In the genomic region with DNA sequence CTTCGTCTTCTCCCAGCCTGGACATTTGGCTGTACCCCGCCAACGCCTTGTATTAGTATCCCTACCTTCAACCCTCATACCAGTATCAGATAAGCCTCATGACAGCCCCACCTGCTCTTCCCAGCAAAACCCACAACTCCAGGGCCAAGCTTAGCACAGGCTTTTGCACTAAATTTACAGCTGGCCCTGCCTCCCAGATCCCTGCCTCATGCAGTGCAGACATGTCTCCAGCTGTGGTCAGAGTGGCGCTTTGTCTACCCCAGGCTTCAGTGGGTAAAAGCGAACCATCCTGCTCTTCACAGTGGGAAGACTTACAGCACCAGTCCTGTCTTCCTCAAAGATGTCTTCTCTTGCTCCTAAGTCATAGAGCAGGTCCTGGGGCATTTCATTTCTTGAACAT, we compare ENCODE assay signal across 21 mouse cellular contexts. TPM values are rescaled to one million over a fixed set of nuclear protein-coding genes. Genes with fewer than 3 reads are reported as not detected.
A peak's percentile ranks its signal among the peaks of the same experiment; 100 is the strongest.
DNase-seq lines count a peak whose midpoint lies in the region; ATAC-seq and TF ChIP-seq lines count a peak whose summit lies in the region.
"Had no signal": no experiment of that assay in that cellular context is flagged by ENCODE, and none has a peak within 500 bp of the region (broad histone marks: within the 10 kb centered on the region; RNA-seq: fewer than 3 reads in every experiment).

No protein-coding gene starts in this region.

- H3K36me3 ChIP-seq in heart, adult 2 months (ENCODE audit: control insufficient read depth, insufficient read depth, low read length), result no peaks in the 10 kb centered on the region
- peaks cover 73% of the 10 kb centered on the region for H3K36me3 ChIP-seq in heart, embryonic 12.5 days

- no peaks in the 10 kb centered on the region for H3K79me2 ChIP-seq in heart, adult 2 months (replicated peaks; ENCODE audit: control insufficient read depth, insufficient read depth, low read length)

- H3K4me2 ChIP-seq in heart, embryonic 12.5 days, result no peak overlapping the region
- H3K4me2 ChIP-seq: embryonic facial prominence, embryonic 13.5 days; embryonic facial prominence, embryonic 15.5 days; forebrain, embryonic 12.5 days had no signal

- no peak for TF ChIP-seq CTCF in heart, adult 2 months (IDR thresholded peaks at IDR 0.05)

- no peak overlapping the region for H3K4me3 ChIP-seq in heart, adult 2 months
- H3K4me3 ChIP-seq in heart, embryonic 12.5 days, result no peak overlapping the region
- H3K4me3 ChIP-seq: embryonic facial prominence, embryonic 13.5 days; embryonic facial prominence, embryonic 15.5 days; erythroblast, embryonic 14.5 days; forebrain, embryonic 10.5 days; forebrain, embryonic 12.5 days had no signal

- H3K9ac ChIP-seq in heart, adult 2 months (ENCODE audit: low read depth, low read length), result no peak overlapping the region
- H3K9ac ChIP-seq in heart, embryonic 12.5 days, result no peak overlapping the region
- H3K9ac ChIP-seq: embryonic facial prominence, embryonic 13.5 days; embryonic facial prominence, embryonic 15.5 days; forebrain, embryonic 12.5 days had no signal

- H3K4me1 ChIP-seq in heart, adult 2 months (ENCODE audit: control insufficient read depth, insufficient read depth, low read length), result no peaks in the 10 kb centered on the region
- H3K4me1 ChIP-seq in heart, embryonic 12.5 days (replicated peaks), result peaks cover 22% of the 10 kb centered on the region; the same call in 1 of the 2 replicates
- H3K4me1 ChIP-seq: embryonic facial prominence, embryonic 13.5 days; embryonic facial prominence, embryonic 15.5 days; forebrain, embryonic 10.5 days; forebrain, embryonic 12.5 days had no signal

- no peak for DNase-seq in heart, adult 2 months
- DNase-seq in heart, adult 9 months (ENCODE audit: low spot score in 2 of 2), result no peak
- no peak for DNase-seq in heart, postnatal 14 days
- DNase-seq: adrenal gland, adult 2 months; adrenal gland, postnatal 10 days; adrenal gland, postnatal 25 days; cerebellum, adult 11 months; cerebellum, adult 18-20 months; cerebellum, adult 8-10 months; cerebellum, adult 9-11 months; cerebellum, postnatal 14 days; cerebellum, postnatal 36 days; embryo, embryonic 11 days had no signal

- peak overlapping the region; percentile 5; the same call in 1 of the 2 replicates for H3K27ac ChIP-seq in heart, adult 2 months
- H3K27ac ChIP-seq in heart, embryonic 12.5 days (ENCODE audit: poor library complexity, severe bottlenecking), result peak overlapping the region; percentile 18; the same call in 1 of the 2 replicates
- H3K27ac ChIP-seq: embryonic facial prominence, embryonic 13.5 days; embryonic facial prominence, embryonic 15.5 days; forebrain, embryonic 10.5 days; forebrain, embryonic 12.5 days had no signal

- no peaks in the 10 kb centered on the region; the same call in 1 of the 2 replicates for H3K9me3 ChIP-seq in heart, embryonic 12.5 days (replicated peaks)
- H3K9me3 ChIP-seq: embryonic facial prominence, embryonic 13.5 days; embryonic facial prominence, embryonic 15.5 days; forebrain, embryonic 12.5 days had no signal

- 96% methylated on average over 5 of the region's 5 CpGs for WGBS in heart, adult 2 months
- WGBS in heart, embryonic 12.5 days, result 88% methylated on average over 5 of the region's 5 CpGs

- intact Hi-C loops in heart, adult 2 months (cut with DNase I), result loop anchor here (5.0 kb wide), 1 partner anchor 240 kb away; no protein-coding TSS in a partner anchor
- intact Hi-C loops in heart, postnatal 14 days (cut with DNase I), result no loop called here

- TF ChIP-seq POLR2A in heart, adult 2 months (IDR thresholded peaks at IDR 0.05; ENCODE audit: insufficient read depth, low read depth, low read length), result no peak

- no peak for ATAC-seq in heart, embryonic 12.5 days (ENCODE audit: insufficient number of reproducible peaks, low FRiP score)
- ATAC-seq: forebrain, embryonic 14.5 days; forebrain, embryonic 16.5 days had no signal

- TF ChIP-seq EP300 in heart, adult 2 months (IDR thresholded peaks at IDR 0.05; ENCODE audit: insufficient read depth, low read depth, low read length), result no peak

- H3K27me3 ChIP-seq in heart, adult 2 months (ENCODE audit: control insufficient read depth, insufficient read depth, low read length), result no peaks in the 10 kb centered on the region
- H3K27me3 ChIP-seq in heart, embryonic 12.5 days (replicated peaks), result no peaks in the 10 kb centered on the region
- H3K27me3 ChIP-seq: embryonic facial prominence, embryonic 13.5 days; embryonic facial prominence, embryonic 15.5 days; forebrain, embryonic 12.5 days had no signal

RNA-seq across cellular contexts. Expression of gene Prep, which starts 49.8 kb away (rescaled TPM):
- total RNA-seq in heart, adult 2 months (2021), result 10 to 100 TPM; 12.1 to 13.8 TPM
- polyA plus RNA-seq in heart, adult 2 months (2012; rRNA removed), result 7.9 and 11.8 TPM in 2 replicates
- 29.9 and 31.0 TPM in 2 replicates for polyA plus RNA-seq in heart, embryonic 12.5 days (2016; fragmentation: Nextera tagmentation; extraction: Ambion mirVana)
- total RNA-seq in heart, postnatal 14 days (2021), result 10 to 100 TPM; 16.3 to 17.6 TPM
